Mouse (Mus musculus): ENCODE results near the gene Iffo2. TPM values are rescaled to one million over a fixed set of nuclear protein-coding genes. Genes with fewer than 3 reads are reported as not detected.
A peak's percentile ranks its signal among the peaks of the same experiment; 100 is the strongest.

The Iffo2 gene
- polyA plus RNA-seq, 2 experiments = 5.8 to 8.8 TPM

DNA sequence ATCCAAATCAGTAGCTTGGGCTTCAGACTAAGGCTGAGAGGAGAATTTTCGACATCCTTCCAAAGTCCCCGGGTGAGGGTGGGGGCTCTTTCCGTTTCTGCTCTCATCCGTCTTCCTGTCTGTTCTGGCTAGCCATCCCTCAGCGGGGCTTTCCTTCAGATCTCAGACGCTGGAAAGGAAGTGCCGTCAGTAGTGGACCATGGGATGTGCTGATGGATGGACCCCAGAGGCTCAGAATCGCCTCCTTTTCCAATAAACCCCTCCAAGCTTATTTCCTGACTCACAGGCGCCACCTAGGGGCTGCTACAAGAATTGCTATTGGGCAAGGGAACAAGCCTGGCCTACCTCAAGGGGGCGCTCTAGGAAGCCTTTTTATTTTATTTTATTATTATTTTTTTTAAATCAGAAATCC is 81.2 kb downstream of the Iffo2 start:
- H3K4me3 ChIP-seq (replicated peaks; ENCODE audit: low read length) = peak overlapping the region; percentile 7; the same call in 1 of the 2 replicates
- peaks cover 3% of the 10 kb centered on the region; the same call in 1 of the 2 replicates for H3K4me1 ChIP-seq (ENCODE audit: control insufficient read depth, insufficient read depth, low read length)
- WGBS = 1% methylated on average over 10 of the region's 10 CpGs
- no peak for TF ChIP-seq POLR2A (IDR thresholded peaks at IDR 0.05; ENCODE audit: borderline replicate concordance, extremely low read depth, insufficient read depth, insufficient read length)
- H3K27ac ChIP-seq (replicated peaks; ENCODE audit: low read depth, low read length) = no peak overlapping the region
- ATAC-seq (ENCODE audit: low FRiP score, low read depth) = peak; percentile 72
- no peaks in the 10 kb centered on the region for H3K27me3 ChIP-seq (ENCODE audit: control insufficient read depth, insufficient read depth, low read length)
- DNase-seq (ENCODE audit: low spot score) = peak; percentile 88
- H3K9ac ChIP-seq (ENCODE audit: low read depth, low read length, severe bottlenecking) = no peak overlapping the region
- H3K9me3 ChIP-seq (ENCODE audit: control insufficient read depth, low read length) = no peaks in the 10 kb centered on the region
- peaks cover 49% of the 10 kb centered on the region for H3K36me3 ChIP-seq (ENCODE audit: control insufficient read depth, insufficient read depth, low read length)
- peak overlapping the region; percentile 45 for H3K4me2 ChIP-seq (replicated peaks; ENCODE audit: low read depth, low read length, severe bottlenecking)

DNA sequence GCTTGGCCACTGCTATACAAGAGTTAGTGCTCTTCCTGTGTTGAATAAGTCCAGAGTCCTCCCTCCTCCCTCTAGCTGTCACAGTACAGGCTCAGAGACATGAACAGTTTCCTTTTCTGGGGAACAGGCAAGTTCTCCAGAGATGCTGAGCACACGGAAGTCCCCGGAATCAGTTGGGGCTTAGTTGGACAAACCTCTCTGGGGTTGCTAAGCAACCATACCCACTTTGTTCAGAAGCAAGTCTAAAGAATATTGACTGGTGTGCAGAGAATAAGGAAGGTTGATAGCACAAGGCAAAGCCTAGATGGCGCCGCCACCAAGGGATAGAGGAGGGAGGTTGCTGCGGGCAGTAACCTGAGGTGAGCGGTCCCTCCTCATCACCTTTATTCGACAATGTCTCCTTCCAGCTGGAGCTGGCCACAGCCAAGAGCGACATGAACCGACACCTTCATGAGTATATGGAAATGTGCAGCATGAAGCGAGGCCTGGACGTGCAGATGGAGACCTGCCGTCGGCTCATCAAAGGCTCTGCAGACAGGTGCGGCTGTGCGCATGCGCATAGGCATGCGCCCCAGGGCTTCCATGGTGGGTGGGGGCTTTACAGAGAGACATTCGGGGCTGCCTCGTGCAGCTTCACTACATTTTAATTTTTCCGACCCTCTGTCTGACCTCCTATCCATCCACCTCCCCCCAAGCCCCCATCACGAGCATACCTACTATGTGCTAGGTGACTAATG is 84.3 kb downstream of the Iffo2 start:
- TF ChIP-seq POLR2A (IDR thresholded peaks at IDR 0.05; ENCODE audit: borderline replicate concordance, extremely low read depth, insufficient read depth, insufficient read length) = no peak
- Histone ChIP-seq H3K9ac (ENCODE audit: low read depth, low read length, severe bottlenecking) (no peak overlapping the region), H3K27me3 (ENCODE audit: control insufficient read depth, insufficient read depth, low read length) (no peaks in the 10 kb centered on the region), H3K27ac (replicated peaks; ENCODE audit: low read depth, low read length) (no peak overlapping the region), H3K4me2 (replicated peaks; ENCODE audit: low read depth, low read length, severe bottlenecking) (no peak overlapping the region), H3K36me3 (ENCODE audit: control insufficient read depth, insufficient read depth, low read length) (peaks cover 38% of the 10 kb centered on the region), H3K4me1 (ENCODE audit: control insufficient read depth, insufficient read depth, low read length) (peaks cover 3% of the 10 kb centered on the region; the same call in 1 of the 2 replicates), H3K9me3 (ENCODE audit: control insufficient read depth, low read length) (no peaks in the 10 kb centered on the region), H3K4me3 (replicated peaks; ENCODE audit: low read length) (no peak overlapping the region)
- no peak for DNase-seq (ENCODE audit: low spot score)
- WGBS = 92% methylated on average over 21 of the region's 21 CpGs
- ATAC-seq (ENCODE audit: low FRiP score, low read depth) = no peak

DNA sequence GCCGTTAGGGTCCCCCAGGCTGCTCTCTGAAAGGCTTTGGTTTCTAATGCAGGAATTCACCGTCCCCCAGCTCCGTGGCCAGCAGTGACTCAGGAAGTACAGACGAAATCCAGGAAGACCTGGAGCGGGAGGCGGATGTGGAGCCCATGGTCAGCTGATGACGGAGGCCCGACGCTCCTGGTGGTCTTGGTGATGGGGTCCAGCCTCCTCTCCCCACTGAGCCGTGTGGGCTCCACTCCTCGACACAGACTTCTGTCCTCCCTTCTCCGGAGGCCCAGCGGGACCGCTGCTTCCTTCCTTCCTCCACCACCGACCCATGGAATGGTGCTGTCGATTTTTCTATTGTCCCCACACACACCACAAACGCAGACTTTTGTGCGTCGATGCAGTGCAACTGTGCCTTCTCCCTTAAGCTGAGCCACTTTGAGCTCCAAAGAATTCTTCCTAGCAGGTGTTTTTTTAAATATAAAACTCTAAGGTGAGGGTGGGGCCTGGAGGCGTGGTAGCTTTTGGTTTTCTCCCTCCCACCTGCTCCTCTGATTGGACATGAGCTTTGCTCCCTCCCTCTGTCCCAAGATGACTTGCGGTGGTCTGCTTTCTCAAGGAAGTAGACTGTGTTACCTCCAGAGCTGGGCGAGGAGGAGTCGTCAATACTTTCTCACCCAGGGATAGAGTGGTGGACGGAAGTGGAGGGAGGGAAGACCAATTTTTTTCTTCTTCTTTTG is 86.1 kb downstream of the Iffo2 start:
- DNase-seq (ENCODE audit: low spot score) (peak; percentile 51), ATAC-seq (ENCODE audit: low FRiP score, low read depth) (peak; percentile 75)
- H3K4me2 ChIP-seq (replicated peaks; ENCODE audit: low read depth, low read length, severe bottlenecking) = peak overlapping the region; percentile 44
- H3K9ac ChIP-seq (ENCODE audit: low read depth, low read length, severe bottlenecking) = peak overlapping the region; percentile 40
- no peaks in the 10 kb centered on the region for H3K27me3 ChIP-seq (ENCODE audit: control insufficient read depth, insufficient read depth, low read length)
- peaks cover 38% of the 10 kb centered on the region for H3K36me3 ChIP-seq (ENCODE audit: control insufficient read depth, insufficient read depth, low read length)
- 18% methylated on average over 24 of the region's 24 CpGs for WGBS
- H3K4me3 ChIP-seq (replicated peaks; ENCODE audit: low read length) = peak overlapping the region; percentile 23
- TF ChIP-seq POLR2A (IDR thresholded peaks at IDR 0.05; ENCODE audit: borderline replicate concordance, extremely low read depth, insufficient read depth, insufficient read length) = no peak
- peaks cover 3% of the 10 kb centered on the region; the same call in 1 of the 2 replicates for H3K4me1 ChIP-seq (ENCODE audit: control insufficient read depth, insufficient read depth, low read length)
- 0 out of 2 replicates have a peak overlapping the region, but pooled peaks have one; percentile 48 for H3K27ac ChIP-seq (replicated peaks; ENCODE audit: low read depth, low read length)
- H3K9me3 ChIP-seq (ENCODE audit: control insufficient read depth, low read length) = no peaks in the 10 kb centered on the region

DNA sequence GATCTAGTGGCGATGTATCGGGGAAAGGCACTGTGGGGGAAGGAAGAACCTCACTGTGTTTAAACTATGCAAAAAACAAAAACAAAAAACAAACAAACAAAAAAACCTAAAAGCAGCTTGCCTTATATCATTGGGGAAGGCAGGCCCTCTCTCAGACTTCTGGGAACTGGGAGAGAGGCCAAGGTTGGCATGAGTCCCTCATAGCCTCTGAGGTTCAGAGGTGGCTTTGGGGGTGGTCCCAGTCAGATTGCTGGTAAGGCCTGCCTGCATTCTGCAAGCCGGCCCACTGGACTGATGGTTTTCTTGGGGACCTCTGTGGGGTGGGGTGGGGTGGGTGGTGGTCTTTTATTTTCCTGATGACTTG is 86.6 kb downstream of the Iffo2 start:
- Histone ChIP-seq H3K4me1 (ENCODE audit: control insufficient read depth, insufficient read depth, low read length) (peaks cover 3% of the 10 kb centered on the region; the same call in 1 of the 2 replicates), H3K9me3 (ENCODE audit: control insufficient read depth, low read length) (no peaks in the 10 kb centered on the region), H3K4me3 (replicated peaks; ENCODE audit: low read length) (peak overlapping the region; percentile 23; the same call in 1 of the 2 replicates), H3K9ac (ENCODE audit: low read depth, low read length, severe bottlenecking) (peak overlapping the region; percentile 40; the same call in 1 of the 2 replicates), H3K4me2 (replicated peaks; ENCODE audit: low read depth, low read length, severe bottlenecking) (peak overlapping the region; percentile 44), H3K27me3 (ENCODE audit: control insufficient read depth, insufficient read depth, low read length) (no peaks in the 10 kb centered on the region), H3K36me3 (ENCODE audit: control insufficient read depth, insufficient read depth, low read length) (peaks cover 38% of the 10 kb centered on the region), H3K27ac (replicated peaks; ENCODE audit: low read depth, low read length) (no peak overlapping the region)
- ATAC-seq (ENCODE audit: low FRiP score, low read depth) (no peak), DNase-seq (ENCODE audit: low spot score) (no peak)
- WGBS = 60% methylated on average over 3 of the region's 3 CpGs
- no peak for TF ChIP-seq POLR2A (IDR thresholded peaks at IDR 0.05; ENCODE audit: borderline replicate concordance, extremely low read depth, insufficient read depth, insufficient read length)

DNA sequence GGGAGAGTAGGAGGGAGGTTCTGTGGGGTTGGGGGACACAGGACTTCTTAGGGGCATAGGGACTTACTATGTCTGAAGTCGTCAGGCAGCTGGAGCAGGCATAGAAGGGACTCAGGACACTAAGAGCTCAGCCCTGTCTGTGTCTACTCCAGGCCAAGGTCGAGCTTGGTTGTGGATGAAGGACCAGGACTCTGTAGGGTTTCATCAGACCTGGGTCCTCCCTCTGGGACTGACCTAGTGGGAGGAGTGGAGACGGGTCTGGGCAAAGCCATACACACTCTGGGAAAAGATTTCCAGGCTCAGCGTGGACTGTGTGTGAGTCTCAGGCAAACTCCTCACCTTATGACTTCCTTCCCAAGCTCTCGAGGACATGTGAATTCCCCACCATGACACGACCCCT is 89.4 kb downstream of the Iffo2 start:
- H3K4me2 ChIP-seq (replicated peaks; ENCODE audit: low read depth, low read length, severe bottlenecking) = no peak overlapping the region
- TF ChIP-seq POLR2A (IDR thresholded peaks at IDR 0.05; ENCODE audit: borderline replicate concordance, extremely low read depth, insufficient read depth, insufficient read length) = no peak
- no peaks in the 10 kb centered on the region for H3K27me3 ChIP-seq (ENCODE audit: control insufficient read depth, insufficient read depth, low read length)
- 78% methylated on average over 6 of the region's 6 CpGs for WGBS
- no peaks in the 10 kb centered on the region for H3K9me3 ChIP-seq (ENCODE audit: control insufficient read depth, low read length)
- no peak overlapping the region for H3K4me3 ChIP-seq (replicated peaks; ENCODE audit: low read length)
- peaks cover 21% of the 10 kb centered on the region for H3K36me3 ChIP-seq (ENCODE audit: control insufficient read depth, insufficient read depth, low read length)
- H3K9ac ChIP-seq (ENCODE audit: low read depth, low read length, severe bottlenecking) = no peak overlapping the region
- ATAC-seq (ENCODE audit: low FRiP score, low read depth) = no peak
- H3K4me1 ChIP-seq (ENCODE audit: control insufficient read depth, insufficient read depth, low read length) = peaks cover 15% of the 10 kb centered on the region
- DNase-seq (ENCODE audit: low spot score) = no peak
- no peak overlapping the region for H3K27ac ChIP-seq (replicated peaks; ENCODE audit: low read depth, low read length)

Data from limb, embryonic 14.5 days (tissue).